Mouse (Mus musculus) myocyte (in vitro differentiated cells): Measurements from ENCODE around the gene Tmem28.

Experiments
- MAX ChIP-seq: IDR thresholded peaks from one replicate; pipeline ENCODE4 v1.6.1; 2011; ENCODE audit warnings: low read depth, mild to moderate bottlenecking, control low read depth
- POLR2A ChIP-seq: IDR thresholded peaks from one replicate; pipeline ENCODE4 v1.6.1; 2011; ENCODE audit warnings: low read depth, mild to moderate bottlenecking, control low read depth, moderate library complexity; ENCODE audit not compliant: insufficient read length
- POLR2AphosphoS2 ChIP-seq: IDR thresholded peaks from one replicate; pipeline ENCODE4 v1.6.1; 2011; ENCODE audit warnings: low read depth, control low read depth; ENCODE audit not compliant: insufficient read length
- TCF3 ChIP-seq: IDR thresholded peaks from one replicate; pipeline ENCODE4 v1.6.1; 2011; ENCODE audit warnings: low read depth, control low read depth; ENCODE audit not compliant: insufficient read length
- USF1 ChIP-seq: IDR thresholded peaks from one replicate; pipeline ENCODE4 v1.6.1; 2011; ENCODE audit warnings: low read depth, mild to moderate bottlenecking, control low read depth, moderate library complexity

DNA sequence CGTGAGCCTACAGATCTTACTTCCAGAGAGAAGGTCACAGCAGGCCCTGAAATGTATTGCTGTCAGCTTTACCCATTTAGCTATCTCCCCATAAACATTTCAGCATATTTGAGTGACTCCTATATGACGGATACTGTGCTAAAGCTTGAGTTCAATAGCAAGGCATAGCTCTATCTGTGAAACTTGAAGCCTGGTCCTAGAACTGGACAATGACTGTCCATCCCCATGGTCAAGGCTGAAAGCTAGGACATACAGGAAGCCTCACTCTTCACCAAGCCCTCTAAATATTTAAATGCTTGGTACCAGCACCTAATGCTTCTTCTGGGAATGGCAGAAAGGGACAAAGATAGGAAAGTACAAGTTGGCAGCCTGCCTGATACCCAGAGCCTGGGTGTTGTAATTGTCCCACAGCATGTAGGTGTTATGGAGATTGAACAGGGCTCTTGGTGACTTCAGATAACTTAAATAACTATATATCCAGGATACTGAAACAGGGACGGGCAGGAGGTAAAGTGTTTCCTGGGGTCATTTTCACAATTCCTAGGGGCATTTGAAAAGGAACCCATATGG, 51.9 kb downstream of the Tmem28 start:
- TF ChIP-seq POLR2AphosphoS2: no peak
- TF ChIP-seq POLR2A: no peak
- TF ChIP-seq MAX: no peak
- TF ChIP-seq TCF3: no peak
- TF ChIP-seq USF1: no peak
